Mouse (Mus musculus): ENCODE results near the gene Dusp16.

- TF ChIP-seq EP300 (optimal IDR thresholded peaks at IDR 0.05) (no peak), CTCF (IDR thresholded peaks at IDR 0.05; ENCODE audit: low read depth) (no peak)
These were observed 106.9 kb downstream of the Dusp16 start for GRCm38 (mm10) chr6:134685515-134685914.

Data from stomach, postnatal 0 days (tissue).